Mouse (Mus musculus) urinary bladder, postnatal 25 days (tissue): Measurements from ENCODE around the gene H2-Q10.
"Not testable (repeated sequence)": the region's sequence is repeated elsewhere in the genome, so short reads cannot be mapped to it uniquely, and the experiment has no call there.

Source experiments
- DNase-seq: peaks from one replicate; pipeline ENCODE4 v3.0.0; 2022; ENCODE audit warnings: low spot score

H2-Q10 gene

DNA sequence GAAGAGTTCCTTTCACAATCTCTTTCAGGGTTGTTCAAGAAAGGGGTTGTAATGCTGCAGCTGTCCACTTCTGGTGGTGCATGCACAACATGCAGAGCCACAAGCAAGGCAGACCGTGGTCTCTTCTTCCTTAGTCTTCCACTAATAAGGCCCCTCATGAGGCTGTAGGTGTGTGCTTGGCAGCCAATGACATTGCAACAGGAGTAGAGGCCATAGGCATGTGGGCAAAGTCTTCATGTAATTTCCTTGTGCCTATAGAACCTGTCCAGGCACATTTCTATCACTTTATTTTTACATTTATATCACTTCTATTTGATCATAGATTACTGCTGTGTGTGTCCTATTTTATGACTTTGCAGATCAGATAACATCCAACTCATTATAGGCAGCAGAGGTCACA, 11.6 kb upstream of the H2-Q10 start:
- not testable (repeated sequence) for DNase-seq

DNA sequence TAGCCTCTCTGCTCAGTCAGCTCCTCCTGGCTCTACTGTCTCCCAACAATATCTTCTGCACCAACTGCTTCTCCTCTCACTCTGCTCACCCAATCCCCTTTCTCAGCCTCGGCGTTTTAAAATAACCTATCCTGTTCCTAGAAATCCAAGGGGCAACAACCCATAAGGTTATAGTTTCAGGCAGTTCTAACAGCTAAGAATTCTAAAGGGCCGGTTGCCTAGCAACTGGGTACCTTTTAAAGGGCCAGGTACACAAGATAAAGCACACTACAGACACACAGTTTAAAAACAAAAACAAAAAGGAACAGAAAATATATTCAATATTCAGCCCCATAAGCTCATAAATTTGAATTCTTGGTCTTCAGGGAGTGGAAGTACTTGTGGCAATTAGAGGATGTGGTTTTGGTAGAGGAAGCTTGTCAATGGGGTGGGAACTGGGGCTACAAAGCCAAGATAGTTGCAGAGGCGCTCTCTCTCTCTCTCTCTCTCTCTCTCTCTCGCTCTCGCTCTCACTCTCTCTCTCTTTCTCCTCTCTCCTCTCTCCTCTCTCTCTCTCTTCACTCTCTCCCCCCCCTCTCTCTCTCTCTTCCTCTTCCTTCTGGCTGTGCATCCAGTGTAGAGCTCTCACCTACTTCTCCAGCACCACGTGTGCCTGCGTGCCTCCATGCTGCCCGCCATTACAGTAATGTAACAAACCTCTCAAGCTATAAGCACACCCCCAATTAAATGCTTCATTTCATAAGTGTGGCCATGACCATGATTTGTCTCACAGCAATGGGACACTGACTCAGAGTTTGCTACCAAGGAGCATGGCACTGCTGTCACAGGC, 9.2 kb upstream of the H2-Q10 start:
- DNase-seq, result not testable (repeated sequence)

DNA sequence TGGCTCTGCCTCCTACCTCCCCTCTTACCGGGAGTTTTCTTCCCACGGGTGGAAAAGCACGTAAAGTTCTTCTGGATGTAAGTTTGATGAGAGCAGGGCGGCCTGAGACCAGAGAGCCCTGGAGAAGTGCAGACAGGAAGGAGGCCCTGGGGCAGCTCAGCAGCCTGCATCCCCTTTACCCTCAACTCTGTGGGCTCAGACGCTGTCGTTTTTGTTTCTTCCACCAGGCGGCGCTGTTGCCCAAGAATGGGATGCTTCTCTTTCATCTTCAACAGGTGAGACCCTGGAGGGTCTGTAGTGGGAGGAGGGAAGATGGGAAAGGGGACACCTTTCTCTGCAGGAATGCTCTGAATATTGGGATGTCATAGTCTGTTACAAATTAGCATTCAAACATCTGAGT, 4.2 kb upstream of the H2-Q10 start:
- DNase-seq, result not testable (repeated sequence)

DNA sequence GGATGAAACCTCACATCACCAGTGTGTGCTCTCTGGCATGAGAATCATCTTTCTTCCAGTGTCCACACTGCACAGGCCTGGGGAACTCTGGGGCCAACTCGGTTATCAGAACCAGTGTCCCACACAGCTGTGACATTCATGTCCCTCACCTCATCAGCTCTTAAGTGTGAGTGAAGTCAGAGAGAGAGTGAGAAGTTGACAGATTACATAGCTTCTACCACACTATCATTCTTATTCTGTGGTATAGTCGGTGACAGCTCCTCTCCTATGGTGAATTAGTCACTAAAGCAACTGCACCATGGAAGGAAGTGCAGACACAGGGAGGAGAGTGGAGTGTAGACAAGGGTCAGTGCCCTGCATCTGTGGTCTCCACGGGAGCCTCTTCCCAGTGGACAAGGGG, 953 bp upstream of the H2-Q10 start:
- DNase-seq, result not testable (repeated sequence)

DNA sequence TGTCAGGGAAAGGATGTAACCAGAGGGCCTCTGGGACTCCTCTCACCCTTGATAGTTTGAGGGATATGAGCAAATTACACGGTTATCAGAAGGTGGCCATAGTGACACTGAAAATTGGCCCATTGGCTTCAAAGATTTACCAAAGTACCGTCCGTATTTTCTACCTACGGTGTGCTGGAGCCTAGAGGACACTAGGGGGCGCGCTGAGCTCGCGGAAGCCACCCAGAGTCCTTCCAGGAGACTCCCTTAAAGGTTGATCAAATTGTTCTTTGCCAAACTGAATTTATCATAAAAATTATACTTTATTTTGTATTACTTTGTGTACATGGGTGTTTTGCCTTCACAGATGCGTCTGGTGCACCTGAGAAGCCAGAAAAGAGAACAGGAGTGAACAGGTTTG, 14.2 kb downstream of the H2-Q10 start:
- DNase-seq, result peak; percentile 62

DNA sequence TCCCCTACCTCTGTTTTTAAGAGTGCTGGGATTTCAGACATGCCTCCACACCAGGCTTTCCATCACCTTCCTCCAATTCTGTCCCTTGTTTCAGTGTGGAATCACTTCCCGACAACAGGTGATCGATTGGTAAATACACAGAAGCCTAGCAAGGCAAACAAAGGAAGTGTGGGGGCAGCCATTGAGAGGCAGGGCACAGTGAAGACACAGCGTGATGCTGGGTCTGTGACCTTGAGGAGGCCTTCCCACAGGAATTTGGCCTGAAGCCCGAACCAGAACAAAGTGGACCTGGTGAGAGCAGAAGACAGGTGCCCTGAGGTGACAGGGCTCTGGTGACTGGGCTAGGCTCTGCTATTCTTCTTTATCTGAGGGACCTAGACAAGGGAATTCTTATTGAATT, 15.8 kb downstream of the H2-Q10 start:
- DNase-seq, result no peak

DNA sequence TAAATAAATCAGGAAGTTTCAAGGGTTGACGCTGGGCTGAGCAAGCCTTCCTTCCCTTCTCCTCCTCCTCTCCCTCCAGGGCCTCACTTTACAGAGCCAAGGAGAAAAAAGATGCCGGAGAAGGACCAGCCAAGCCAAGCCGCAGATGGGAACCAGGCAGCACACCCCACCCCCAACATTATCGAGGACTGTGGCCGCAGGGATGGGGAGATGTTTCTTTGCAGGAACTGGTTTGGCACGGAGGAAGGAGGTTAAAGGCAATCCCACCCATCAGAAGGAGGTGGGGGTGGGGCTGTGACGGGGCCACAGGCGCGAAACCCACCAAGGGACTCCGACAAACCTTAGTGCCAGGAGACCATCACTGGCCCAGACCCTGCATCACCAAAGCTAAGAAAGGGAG, 16.8 kb downstream of the H2-Q10 start:
- no peak for DNase-seq

DNA sequence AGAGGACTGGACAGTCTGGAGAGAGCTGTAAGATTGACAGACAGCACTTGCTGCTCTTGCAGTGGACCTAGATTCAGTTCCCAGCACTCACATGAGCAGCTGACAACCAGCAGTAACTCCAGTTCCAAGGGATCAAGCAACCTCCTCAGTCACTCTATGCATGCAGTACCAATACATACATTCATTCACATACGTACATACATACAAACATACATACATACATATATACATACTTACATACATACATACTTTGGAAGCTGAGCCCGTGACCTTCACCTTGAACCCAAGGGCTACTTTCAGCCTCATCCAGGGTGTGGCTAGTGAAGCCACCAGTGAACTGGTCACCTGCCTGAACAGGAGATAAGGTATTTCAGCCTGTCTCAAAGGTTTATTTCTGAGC, 18.2 kb downstream of the H2-Q10 start:
- no peak for DNase-seq

DNA sequence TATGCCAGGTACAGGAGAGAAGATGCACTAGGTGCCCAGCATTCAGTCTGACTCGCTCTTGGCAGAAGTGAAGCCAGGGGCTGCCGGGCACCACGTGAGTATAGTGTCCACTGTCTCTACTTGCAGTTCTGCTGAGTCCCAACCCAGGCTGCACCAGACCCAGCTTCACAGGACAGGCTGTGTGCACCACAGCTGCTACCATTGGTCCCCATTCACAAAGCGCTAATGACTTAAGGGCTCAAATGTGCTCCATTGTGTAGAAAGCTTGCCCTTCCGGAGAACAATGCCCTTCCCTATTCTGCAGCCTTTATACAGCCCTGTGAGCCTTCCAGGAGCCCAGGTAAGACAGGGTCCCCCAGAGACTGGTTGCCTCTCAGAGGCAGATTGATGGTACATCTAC, 20.4 kb downstream of the H2-Q10 start:
- DNase-seq, result no peak

DNA sequence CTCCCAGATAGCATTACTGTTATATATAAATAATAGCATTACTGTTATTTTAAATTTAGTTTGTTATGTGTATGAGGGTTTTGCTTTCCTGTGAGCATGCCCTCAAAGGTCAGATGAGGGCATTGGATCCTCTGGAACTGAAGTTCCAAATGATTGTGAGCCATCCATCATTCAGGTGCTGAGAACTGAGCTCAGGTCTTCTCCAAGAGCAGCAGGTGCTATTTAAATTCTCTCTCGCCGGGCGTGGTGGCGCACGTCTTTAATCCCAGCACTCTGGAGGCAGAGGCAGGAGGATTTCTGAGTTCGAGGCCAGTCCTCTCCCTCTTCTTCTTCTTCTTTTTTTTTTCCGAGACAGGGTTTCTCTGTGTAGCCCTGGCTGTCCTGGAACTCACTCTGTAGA, 27.2 kb downstream of the H2-Q10 start:
- no peak for DNase-seq

DNA sequence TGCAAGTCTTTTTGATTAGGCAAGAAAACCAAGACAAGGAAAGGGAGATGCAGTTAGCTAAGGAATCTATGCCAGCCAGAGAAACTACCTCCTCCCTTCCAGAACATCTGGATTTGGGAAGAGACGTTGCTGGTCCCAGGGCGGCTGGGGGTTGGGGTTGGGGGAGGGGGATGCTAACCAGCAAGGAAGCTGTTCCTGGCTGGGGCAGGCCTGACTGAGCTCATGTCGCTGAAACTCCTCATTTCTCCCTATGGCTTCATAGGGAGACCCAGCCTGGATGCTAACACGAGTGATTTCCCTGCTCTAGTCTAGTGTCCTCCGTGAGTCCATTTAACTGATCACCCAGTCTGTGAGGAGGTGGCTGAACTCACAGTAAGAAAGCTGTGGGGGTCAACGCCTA, 32.3 kb downstream of the H2-Q10 start:
- DNase-seq, result no peak

DNA sequence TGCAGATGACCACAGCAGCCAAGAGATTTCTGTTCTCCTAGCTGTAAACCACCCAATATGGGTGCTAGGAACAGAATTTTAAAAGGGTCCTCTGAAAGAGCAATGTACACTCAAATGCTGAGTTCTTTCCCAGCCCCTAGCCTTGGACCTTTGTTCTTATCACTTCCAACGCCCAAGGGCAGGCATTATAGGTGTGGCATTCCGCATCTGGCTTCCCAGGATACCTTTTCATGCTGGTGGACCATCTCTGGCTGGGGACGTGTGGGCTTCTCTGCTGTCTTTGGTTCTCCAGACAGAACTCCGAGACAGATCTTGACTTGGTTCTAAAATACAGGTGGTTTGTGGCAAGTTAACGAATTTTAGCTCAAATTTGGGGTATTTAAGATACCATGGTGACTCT, 32.9 kb downstream of the H2-Q10 start:
- DNase-seq, result no peak

DNA sequence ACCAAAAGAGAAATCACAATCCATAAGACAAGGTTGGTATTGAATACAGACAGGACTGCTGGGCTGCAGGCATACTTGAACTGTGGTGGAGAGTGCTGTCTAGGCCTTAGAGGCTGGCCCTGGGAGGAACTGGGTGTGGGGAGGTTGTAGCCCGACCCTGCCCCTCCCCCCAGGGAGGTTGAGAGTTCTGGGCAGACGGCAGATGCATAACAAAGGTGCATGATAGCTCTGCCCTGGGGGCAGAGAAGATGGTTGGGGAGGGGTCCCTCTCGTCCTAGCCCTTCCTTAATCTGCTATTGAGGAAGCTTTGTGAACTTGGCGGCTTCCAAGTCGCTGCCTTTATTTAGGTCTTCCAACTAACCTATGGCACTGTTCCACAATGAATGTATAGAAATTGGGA, 34.0 kb downstream of the H2-Q10 start:
- no peak for DNase-seq

DNA sequence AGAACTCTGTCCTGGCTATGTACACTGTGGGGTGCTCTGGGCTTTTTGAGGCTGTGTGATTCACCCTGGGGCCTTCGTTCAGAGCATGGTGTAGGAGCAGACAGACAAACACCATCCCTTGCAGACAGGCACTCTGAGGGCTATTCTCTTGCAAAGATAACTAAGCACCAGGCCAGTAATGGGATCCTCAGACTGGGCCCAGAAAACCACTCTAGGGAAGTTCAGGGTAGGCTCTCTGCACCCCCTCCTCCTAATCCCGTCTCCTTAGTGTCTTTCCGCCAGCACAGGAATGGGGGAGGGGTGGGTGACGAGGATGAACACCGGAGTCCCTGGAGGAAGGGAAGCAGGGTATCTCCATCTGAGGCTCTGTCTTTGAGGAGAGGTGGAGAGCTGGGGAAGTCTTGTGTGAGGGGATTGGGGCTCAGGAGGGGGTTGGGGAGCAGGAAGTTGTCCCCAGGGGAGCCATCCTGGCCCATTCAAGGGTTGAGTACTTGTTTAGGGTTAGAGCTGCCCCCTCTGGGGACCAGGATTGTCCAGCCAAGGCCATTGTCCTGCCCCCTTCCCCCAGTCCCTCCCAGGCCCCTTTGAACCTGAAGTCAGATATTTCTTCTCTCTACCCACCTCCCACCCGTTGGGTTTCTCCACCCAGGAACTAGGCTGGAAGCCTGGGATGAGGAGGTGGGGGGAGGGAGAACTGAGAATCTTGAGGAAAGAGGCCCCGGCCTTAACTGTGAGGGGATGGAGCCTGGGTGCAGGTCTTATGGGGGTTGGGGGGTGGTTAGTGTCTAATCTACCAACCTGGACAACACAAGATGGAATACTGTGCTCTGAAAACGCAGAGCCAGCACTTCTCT, 35.0 kb downstream of the H2-Q10 start:
- no peak for DNase-seq

DNA sequence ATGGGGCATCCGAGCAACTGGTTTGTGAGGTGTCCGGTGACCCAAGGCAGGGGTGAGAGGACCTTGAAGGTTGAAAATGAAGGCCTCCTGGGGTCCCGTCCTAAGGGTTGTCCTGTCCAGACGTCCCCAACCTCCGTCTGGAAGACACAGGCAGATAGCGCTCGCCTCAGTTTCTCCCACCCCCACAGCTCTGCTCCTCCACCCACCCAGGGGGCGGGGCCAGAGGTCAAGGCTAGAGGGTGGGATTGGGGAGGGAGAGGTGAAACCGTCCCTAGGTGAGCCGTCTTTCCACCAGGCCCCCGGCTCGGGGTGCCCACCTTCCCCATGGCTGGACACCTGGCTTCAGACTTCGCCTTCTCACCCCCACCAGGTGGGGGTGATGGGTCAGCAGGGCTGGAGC, 35.9 kb downstream of the H2-Q10 start, which contains the start of gene Pou5f1:
Gene Pou5f1 (plus strand): TSS at position 243 of the 400 bp plus-strand sequence.
- no peak for DNase-seq

DNA sequence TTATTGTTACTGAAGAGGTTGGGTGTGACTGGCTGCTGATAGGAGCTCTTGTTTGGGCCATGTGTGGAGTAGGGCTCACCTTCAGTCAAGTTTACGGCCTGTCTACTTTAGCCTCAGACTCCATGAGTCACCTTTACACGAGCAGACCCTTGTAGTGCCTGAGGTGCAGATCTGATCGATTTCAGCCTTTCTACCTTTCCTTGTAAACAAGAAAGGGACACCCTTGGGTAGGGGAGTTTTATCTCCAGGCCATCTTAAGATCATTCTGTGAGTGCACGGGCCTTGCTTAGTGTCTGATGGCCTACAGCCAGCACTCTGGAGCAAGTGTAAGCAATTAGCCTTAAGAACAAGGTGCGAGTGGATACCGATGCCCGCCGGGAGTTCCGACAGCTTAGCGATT, 37.0 kb downstream of the H2-Q10 start:
- no peak for DNase-seq

DNA sequence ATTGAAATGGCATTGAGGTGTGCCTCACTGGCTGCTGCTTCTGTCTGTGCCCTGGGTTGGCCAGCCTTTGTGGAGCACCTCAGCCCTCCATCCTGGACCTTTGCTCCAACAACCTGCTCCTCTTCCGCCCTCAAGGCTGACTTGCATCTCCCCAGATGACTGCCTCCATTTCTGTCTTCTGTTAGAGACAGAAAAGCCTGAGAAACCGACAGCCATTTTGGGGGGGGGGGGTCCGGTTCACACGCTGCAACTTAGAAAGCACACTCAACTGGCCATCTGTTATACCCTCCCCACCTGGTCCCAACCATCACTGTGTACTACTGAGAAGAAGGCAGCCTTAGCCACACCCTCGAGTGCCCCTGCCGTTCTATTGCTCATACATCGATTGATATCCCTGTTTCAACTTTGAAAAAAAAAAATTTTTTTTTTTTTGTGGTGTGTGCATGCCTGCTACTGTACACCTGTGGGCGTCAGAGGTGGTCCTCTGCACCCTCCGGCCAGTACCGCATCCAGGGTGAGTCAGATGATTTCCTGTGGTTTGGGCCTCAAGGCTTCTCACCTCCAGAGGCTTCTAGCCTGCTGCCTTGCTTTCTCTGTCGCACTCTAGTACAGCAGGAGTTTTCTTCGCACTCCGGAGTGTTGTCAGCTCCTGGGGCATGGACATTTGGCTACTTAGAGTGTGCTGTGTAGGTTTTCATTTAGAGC, 37.8 kb downstream of the H2-Q10 start:
- no peak for DNase-seq

DNA sequence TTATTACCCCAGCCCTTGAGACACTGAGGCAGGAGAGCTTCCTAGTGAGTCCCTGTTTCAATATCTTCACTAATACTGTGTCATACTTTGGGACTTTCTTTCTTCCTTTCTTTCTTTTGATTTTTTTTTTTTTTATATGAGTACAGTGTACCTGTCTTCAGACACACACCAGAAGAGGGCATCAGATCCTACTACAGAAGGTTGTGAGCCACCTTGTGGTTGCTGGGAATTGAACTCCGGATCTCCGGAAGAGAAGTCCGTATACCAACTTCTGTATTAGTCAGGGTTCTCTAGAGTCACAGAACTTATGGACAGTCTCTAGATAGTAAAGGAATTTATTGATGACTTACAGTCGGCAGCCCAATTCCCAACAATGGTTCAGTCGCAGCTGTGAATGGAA, 38.4 kb downstream of the H2-Q10 start:
- not testable (repeated sequence) for DNase-seq

DNA sequence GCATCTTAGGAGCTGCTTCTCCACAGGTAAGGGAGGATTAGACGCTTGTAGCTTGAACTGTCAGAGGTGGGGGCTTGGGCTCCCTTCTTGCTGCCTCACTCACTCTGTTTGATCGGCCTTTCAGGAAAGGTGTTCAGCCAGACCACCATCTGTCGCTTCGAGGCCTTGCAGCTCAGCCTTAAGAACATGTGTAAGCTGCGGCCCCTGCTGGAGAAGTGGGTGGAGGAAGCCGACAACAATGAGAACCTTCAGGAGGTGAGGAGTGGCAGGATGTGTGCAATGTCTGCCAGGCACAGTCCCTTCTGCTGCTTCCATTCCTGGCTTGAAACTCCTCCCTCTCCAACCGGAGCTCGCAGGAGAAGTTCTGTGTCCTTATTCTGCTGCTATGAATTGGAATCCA, 39.4 kb downstream of the H2-Q10 start:
- no peak for DNase-seq

DNA sequence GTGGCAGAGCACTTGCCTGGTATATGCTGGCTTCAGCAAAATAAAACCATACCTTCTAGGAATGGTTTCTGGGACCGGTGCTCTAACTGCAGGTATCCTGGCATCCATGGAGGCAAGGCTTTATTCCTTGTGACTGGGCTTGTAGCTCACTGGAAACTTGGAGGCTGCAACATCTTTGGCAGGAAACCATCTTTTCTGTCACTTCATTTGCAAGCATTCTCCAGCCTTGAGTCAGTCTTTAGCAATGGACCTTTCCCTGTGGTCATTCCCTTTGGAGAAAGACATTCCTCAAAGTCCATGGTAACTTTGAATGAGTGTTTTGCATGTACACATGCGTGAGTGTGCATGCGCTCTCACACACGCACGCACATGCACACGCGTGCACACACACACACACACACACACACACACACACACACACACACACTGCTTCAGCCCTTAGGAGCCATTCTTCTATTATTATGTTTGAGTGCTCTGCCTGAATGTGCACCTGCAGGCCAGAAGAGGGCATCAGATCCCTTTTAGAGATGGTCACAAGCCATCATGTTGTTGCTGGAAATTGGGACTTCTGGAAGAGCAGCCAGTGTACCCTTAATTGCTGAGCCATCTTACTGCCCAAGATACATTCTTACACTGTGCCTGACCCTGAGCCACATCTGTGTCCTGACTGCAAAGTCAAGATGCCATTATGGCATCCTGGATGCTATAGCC, 43.2 kb downstream of the H2-Q10 start:
- no peak for DNase-seq

DNA sequence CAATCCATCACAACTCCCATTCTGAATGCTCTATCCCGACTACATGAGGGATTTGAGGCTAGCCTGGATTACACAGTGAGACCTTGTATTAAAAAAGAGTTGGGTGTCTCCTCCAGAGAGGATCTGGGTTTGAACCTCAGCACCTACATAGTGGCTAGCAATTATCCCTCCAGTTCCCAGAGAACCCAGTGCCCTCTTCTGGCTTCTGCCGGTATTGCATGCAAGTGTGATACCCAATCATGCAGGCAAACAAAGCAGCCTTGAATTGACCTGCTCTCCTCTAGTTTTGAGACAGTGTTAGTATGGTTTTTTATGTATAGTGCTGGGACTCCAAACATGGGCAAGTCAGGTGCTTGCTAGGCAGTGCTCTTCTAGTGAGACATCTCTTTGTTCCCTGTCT, 44.0 kb downstream of the H2-Q10 start:
- peak; percentile 69 for DNase-seq

DNA sequence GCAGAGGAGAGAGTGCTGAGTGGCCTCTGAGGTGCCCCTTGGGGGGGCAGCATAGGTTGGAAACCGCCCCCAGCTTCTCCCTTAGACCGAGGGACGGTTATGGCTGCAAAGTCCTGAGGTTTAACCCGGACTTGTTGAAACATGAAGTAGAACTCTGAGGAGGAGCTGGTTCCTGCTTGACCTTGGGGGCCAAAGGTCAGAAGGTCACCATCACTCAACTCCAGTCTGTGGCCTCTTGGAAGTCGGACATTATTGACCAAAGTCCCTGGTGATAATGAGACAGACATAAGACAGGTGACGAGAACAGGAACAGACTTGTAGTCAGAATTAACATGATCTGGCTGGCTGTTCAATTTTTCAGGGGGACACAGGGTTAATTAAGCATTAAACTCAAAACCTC, 44.9 kb downstream of the H2-Q10 start:
- no peak for DNase-seq
